Mouse (Mus musculus) ES-E14 (cell line): ENCODE measurements around the gene Myom3.

ENCODE experiments used
- CHD2 ChIP-seq: IDR thresholded peaks from 2 replicates; pipeline ENCODE4 v1.6.1; 2014; ENCODE audit warnings: mild to moderate bottlenecking, low read depth, low read length, inconsistent platforms
- HCFC1 ChIP-seq: IDR thresholded peaks from 2 replicates; pipeline ENCODE4 v1.6.1; 2012; ENCODE audit warnings: low read length, inconsistent platforms, borderline replicate concordance; ENCODE audit not compliant: insufficient read depth
- MAFK ChIP-seq: IDR thresholded peaks from 2 replicates; pipeline ENCODE4 v1.6.1; 2014; ENCODE audit warnings: mild to moderate bottlenecking, low read depth, low read length, inconsistent platforms; ENCODE audit not compliant: insufficient read depth
- ZC3H11A ChIP-seq: IDR thresholded peaks from 2 replicates; pipeline ENCODE4 v1.6.1; 2012; ENCODE audit warnings: low read depth, mild to moderate bottlenecking, inconsistent platforms, low read length, borderline replicate concordance
- ZNF384 ChIP-seq: IDR thresholded peaks from 2 replicates; pipeline ENCODE4 v1.6.1; 2012; ENCODE audit warnings: low read depth, low read length, inconsistent platforms

DNA sequence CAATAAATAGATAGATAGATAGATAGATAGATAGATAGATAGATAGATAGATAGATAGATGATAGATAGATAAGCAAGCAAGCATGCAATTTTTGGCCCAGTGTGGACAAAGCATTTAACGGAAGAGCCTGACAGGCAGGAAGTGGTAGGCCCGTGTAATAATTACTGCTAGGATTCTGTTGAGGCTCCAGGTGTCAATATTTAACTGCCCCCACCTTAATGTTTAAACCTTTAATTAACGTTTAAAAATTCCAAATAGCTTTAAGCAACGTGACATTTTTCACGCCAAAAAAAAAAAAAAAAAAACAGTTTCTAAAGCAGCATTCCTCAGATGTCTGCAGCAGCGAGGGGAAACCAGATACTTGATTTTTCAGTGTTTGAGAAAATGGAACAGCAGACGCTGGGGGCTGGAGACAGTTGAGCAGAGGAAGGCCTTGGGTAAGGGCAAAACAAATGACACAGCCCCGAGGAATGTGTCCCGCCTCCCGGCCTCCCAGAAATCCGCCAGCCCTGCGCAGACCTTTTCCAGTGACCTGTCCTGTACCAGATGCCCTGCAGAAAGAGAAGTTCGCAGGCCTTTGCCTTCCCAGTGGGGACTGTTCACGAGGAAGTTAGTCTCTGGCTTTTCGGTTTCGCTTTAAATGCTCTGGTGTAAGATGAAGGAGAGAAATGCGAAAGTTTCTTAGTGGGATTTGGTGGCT is 60.5 kb downstream of the Myom3 start:
- TF ChIP-seq CHD2 (no peak), HCFC1 (no peak), MAFK (no peak), ZC3H11A (no peak), ZNF384 (0 out of 2 replicates have a peak, but pooled peaks have one; percentile 38)
